Mouse (Mus musculus) kidney, embryonic 16.5 days (tissue): ENCODE results near the gene Pithd1. TPM values are rescaled to one million over a fixed set of nuclear protein-coding genes. Genes with fewer than 3 reads are reported as not detected.
A peak's percentile ranks its signal among the peaks of the same experiment; 100 is the strongest.

ENCODE experiments used
- ATAC-seq: fragments of 200-750 bp; cut with Nextera tagmentation; 2 replicates; pipeline ENCODE4 v1.8.0; 2017; ENCODE audit warnings: moderate TSS enrichment; ENCODE audit not compliant: low FRiP score, low TSS enrichment
- H3K27ac ChIP-seq: fragments of 300-500 bp; sonication (generic); 2 replicates; pipeline ENCODE4 v1.5.1; 2014; ENCODE audit warnings: low read length
- H3K27me3 ChIP-seq: fragments of 300-500 bp; sonication (generic); 2 replicates; pipeline ENCODE4 v1.6.1; 2014; ENCODE audit warnings: low read length, control low read depth, mixed read lengths; ENCODE audit not compliant: insufficient read depth
- H3K36me3 ChIP-seq: fragments of 300-500 bp; sonication (generic); 2 replicates; pipeline ENCODE4 v1.6.1; 2014; ENCODE audit warnings: low read length, control low read depth, mixed read lengths; ENCODE audit not compliant: insufficient read depth
- H3K4me1 ChIP-seq: fragments of 300-500 bp; sonication (generic); 2 replicates; pipeline ENCODE4 v1.6.1; 2014; ENCODE audit warnings: low read length, control low read depth, mixed read lengths; ENCODE audit not compliant: insufficient read depth
- H3K4me2 ChIP-seq: fragments of 300-500 bp; sonication (generic); replicated peaks from 2 replicates; pipeline ENCODE4 v1.6.1; 2014; ENCODE audit warnings: low read depth, low read length
- H3K4me3 ChIP-seq: fragments of 300-500 bp; sonication (generic); 2 replicates; pipeline ENCODE4 v1.5.1; 2014; ENCODE audit warnings: mild to moderate bottlenecking, low read length
- H3K9ac ChIP-seq: fragments of 300-500 bp; sonication (generic); replicated peaks from 2 replicates; pipeline ENCODE4 v1.6.1; 2014; ENCODE audit warnings: low read length
- H3K9me3 ChIP-seq: fragments of 300-500 bp; sonication (generic); 2 replicates; pipeline ENCODE4 v1.6.1; 2016; ENCODE audit warnings: low read length, control low read depth
- WGBS: fragments of 180-500 bp; shearing (Covaris S2); extraction: QIAGEN DNeasy Blood & Tissue Kit; methylation state at CpG from one replicate; pipeline ENCODE4 v1.1.7; 2014; 5-methylcytosine and 5-hydroxymethylcytosine counted together
- polyA plus RNA-seq: library from polyadenylated mRNA; unstranded; fragments of >200 nt; fragmentation: Nextera tagmentation; extraction: Ambion mirVana; gene quantifications from 2 replicates; pipeline ENCODE4 v1.2.1, GENCODE M21; 2015

Pithd1 gene
- polyA plus RNA-seq, 1 experiment from 2014 or later, result 46.8 TPM

GRCm38 (mm10) chr4:135964426-135964825 is 22.6 kb downstream of the Pithd1 start:
- Histone ChIP-seq H3K9me3 (no peaks in the 10 kb centered on the region), H3K4me3 (peak overlapping the region; percentile 81), H3K27ac (peak overlapping the region; percentile 62; the same call in 1 of the 2 replicates), H3K4me1 (peaks cover 15% of the 10 kb centered on the region), H3K9ac (peak overlapping the region; percentile 82), H3K4me2 (peak overlapping the region; percentile 96), H3K27me3 (no peaks in the 10 kb centered on the region), H3K36me3 (peaks cover 45% of the 10 kb centered on the region)
- WGBS, result 1% methylated on average over 12 of the region's 12 CpGs
- ATAC-seq, result 0 out of 2 replicates have a peak, but pooled peaks have one; percentile 12

GRCm38 (mm10) chr4:135963457-135964193 is 23.4 kb downstream of the Pithd1 start, which contains the start of gene Gale:
Gene Gale (plus strand): TSS chr4:135963727.
- peaks cover 37% of the 10 kb centered on the region for H3K36me3 ChIP-seq
- H3K4me1 ChIP-seq, result peaks cover 15% of the 10 kb centered on the region
- H3K27ac ChIP-seq, result peak within 1 kb of the TSS; percentile 93
- H3K9ac ChIP-seq, result peak within 1 kb of the TSS; percentile 86
- H3K4me3 ChIP-seq, result peak within 1 kb of the TSS; percentile 81
- H3K9me3 ChIP-seq, result no peaks in the 10 kb centered on the region
- under 1% methylated on average over 56 of the region's 56 CpGs for WGBS
- ATAC-seq, result peak; percentile 94
- no peaks in the 10 kb centered on the region for H3K27me3 ChIP-seq
- H3K4me2 ChIP-seq, result peak within 1 kb of the TSS; percentile 96

- peak overlapping the region; percentile 96 for H3K4me2 ChIP-seq
- no peak; the same call in 1 of the 2 replicates for ATAC-seq
- 5% methylated on average over 15 of the region's 15 CpGs for WGBS
- no peaks in the 10 kb centered on the region for H3K27me3 ChIP-seq
- H3K9me3 ChIP-seq, result no peaks in the 10 kb centered on the region
- peaks cover 30% of the 10 kb centered on the region for H3K36me3 ChIP-seq
- H3K4me1 ChIP-seq, result peaks cover 15% of the 10 kb centered on the region
- H3K27ac ChIP-seq, result peak overlapping the region; percentile 93
- peak overlapping the region; percentile 86 for H3K9ac ChIP-seq
- H3K4me3 ChIP-seq, result peak overlapping the region; percentile 81
Observed at GRCm38 (mm10) chr4:135962946-135963345, 24.1 kb downstream of the Pithd1 start.

GRCm38 (mm10) chr4:135962198-135962597 is 24.9 kb downstream of the Pithd1 start:
- no peak for ATAC-seq
- 0 out of 2 replicates have a peak overlapping the region, but pooled peaks have one; percentile 5 for H3K27ac ChIP-seq

GRCm38 (mm10) chr4:135961709-135962108 is 25.4 kb downstream of the Pithd1 start:
- Histone ChIP-seq H3K27ac (no peak overlapping the region), H3K4me3 (no peak overlapping the region), H3K4me2 (no peak overlapping the region), H3K27me3 (no peaks in the 10 kb centered on the region), H3K9ac (no peak overlapping the region), H3K36me3 (peaks cover 18% of the 10 kb centered on the region), H3K4me1 (peaks cover 15% of the 10 kb centered on the region), H3K9me3 (no peaks in the 10 kb centered on the region)
- no peak for ATAC-seq
- WGBS, result 92% methylated on average over 5 of the region's 5 CpGs

More at GRCm38 (mm10) chr4:135962198-135962597, 24.9 kb downstream of the Pithd1 start:
- Histone ChIP-seq H3K9ac (no peak overlapping the region), H3K4me3 (no peak overlapping the region), H3K4me1 (peaks cover 15% of the 10 kb centered on the region), H3K9me3 (no peaks in the 10 kb centered on the region), H3K36me3 (peaks cover 23% of the 10 kb centered on the region), H3K4me2 (no peak overlapping the region), H3K27me3 (no peaks in the 10 kb centered on the region)
- WGBS, result 85% methylated on average over 7 of the region's 7 CpGs

- H3K36me3 ChIP-seq, result peaks cover 18% of the 10 kb centered on the region; the same call in 1 of the 2 replicates
- ATAC-seq, result no peak
- H3K27ac ChIP-seq, result no peak overlapping the region
- no peak overlapping the region for H3K4me2 ChIP-seq
- H3K4me1 ChIP-seq, result peaks cover 15% of the 10 kb centered on the region
- no peak overlapping the region for H3K9ac ChIP-seq
- no peaks in the 10 kb centered on the region for H3K9me3 ChIP-seq
- H3K27me3 ChIP-seq, result no peaks in the 10 kb centered on the region
- WGBS, result 26% methylated on average over 5 of the region's 5 CpGs
- H3K4me3 ChIP-seq, result no peak overlapping the region
Observed at GRCm38 (mm10) chr4:135960717-135961116, 26.3 kb downstream of the Pithd1 start.

GRCm38 (mm10) chr4:135958354-135958753 is 28.7 kb downstream of the Pithd1 start:
- no peaks in the 10 kb centered on the region for H3K27me3 ChIP-seq
- peaks cover 4% of the 10 kb centered on the region; the same call in 1 of the 2 replicates for H3K4me1 ChIP-seq
- H3K9ac ChIP-seq, result peak overlapping the region; percentile 45; the same call in 1 of the 2 replicates
- no peak overlapping the region for H3K27ac ChIP-seq
- H3K9me3 ChIP-seq, result no peaks in the 10 kb centered on the region
- 51% methylated on average over 8 of the region's 8 CpGs for WGBS
- no peak overlapping the region for H3K4me2 ChIP-seq
- no peak for ATAC-seq
- peaks cover 23% of the 10 kb centered on the region; the same call in 1 of the 2 replicates for H3K36me3 ChIP-seq
- no peak overlapping the region for H3K4me3 ChIP-seq

- Histone ChIP-seq H3K27ac (no peak overlapping the region), H3K4me1 (no peaks in the 10 kb centered on the region), H3K9me3 (no peaks in the 10 kb centered on the region), H3K27me3 (no peaks in the 10 kb centered on the region), H3K9ac (no peak overlapping the region), H3K4me3 (no peak overlapping the region), H3K4me2 (no peak overlapping the region), H3K36me3 (peaks cover 39% of the 10 kb centered on the region)
- 82% methylated on average over 9 of the region's 9 CpGs for WGBS
- no peak for ATAC-seq
Observed at GRCm38 (mm10) chr4:135955886-135956285, 31.2 kb downstream of the Pithd1 start.

- no peak overlapping the region for H3K4me3 ChIP-seq
- no peak overlapping the region for H3K9ac ChIP-seq
- WGBS, result 7% methylated on average over 2 of the region's 2 CpGs
- peaks cover 8% of the 10 kb centered on the region; the same call in 1 of the 2 replicates for H3K4me1 ChIP-seq
- no peaks in the 10 kb centered on the region for H3K9me3 ChIP-seq
- H3K27ac ChIP-seq, result no peak overlapping the region
- peaks cover 30% of the 10 kb centered on the region for H3K36me3 ChIP-seq
- H3K27me3 ChIP-seq, result no peaks in the 10 kb centered on the region
- H3K4me2 ChIP-seq, result no peak overlapping the region
- no peak for ATAC-seq
Observed at GRCm38 (mm10) chr4:135954241-135954640, 32.8 kb downstream of the Pithd1 start.

GRCm38 (mm10) chr4:135953179-135953578 is 33.9 kb downstream of the Pithd1 start:
- 87% methylated on average over 3 of the region's 3 CpGs for WGBS
- Histone ChIP-seq H3K9ac (no peak overlapping the region), H3K27me3 (no peaks in the 10 kb centered on the region), H3K4me1 (peaks cover 13% of the 10 kb centered on the region), H3K36me3 (peaks cover 30% of the 10 kb centered on the region), H3K4me3 (no peak overlapping the region), H3K27ac (no peak overlapping the region), H3K9me3 (no peaks in the 10 kb centered on the region), H3K4me2 (no peak overlapping the region)
- no peak for ATAC-seq
